Mouse (Mus musculus) adrenal gland, adult 2 months (tissue): ENCODE measurements around the gene Ddx60. TPM values are rescaled to one million over a fixed set of nuclear protein-coding genes. Genes with fewer than 3 reads are reported as not detected.

Experiments
- DNase-seq: peaks from one replicate; pipeline ENCODE4 v3.0.0; 2021
- polyA plus RNA-seq: library from polyadenylated mRNA; depleted of rRNA; stranded (reverse); fragments of >200 nt; gene quantifications from 2 replicates; pipeline ENCODE4 v1.2.3, GENCODE M21; 2012; rRNA removed
- total RNA-seq, 2 experiments: library from RNA; stranded (reverse); gene quantifications; 2 replicates each; pipeline ENCODE4 v1.2.3; 2021

The Ddx60 gene
- total and polyA plus RNA-seq, 3 experiments = 1.0 to 3.8 (median 3.1) TPM

DNA sequence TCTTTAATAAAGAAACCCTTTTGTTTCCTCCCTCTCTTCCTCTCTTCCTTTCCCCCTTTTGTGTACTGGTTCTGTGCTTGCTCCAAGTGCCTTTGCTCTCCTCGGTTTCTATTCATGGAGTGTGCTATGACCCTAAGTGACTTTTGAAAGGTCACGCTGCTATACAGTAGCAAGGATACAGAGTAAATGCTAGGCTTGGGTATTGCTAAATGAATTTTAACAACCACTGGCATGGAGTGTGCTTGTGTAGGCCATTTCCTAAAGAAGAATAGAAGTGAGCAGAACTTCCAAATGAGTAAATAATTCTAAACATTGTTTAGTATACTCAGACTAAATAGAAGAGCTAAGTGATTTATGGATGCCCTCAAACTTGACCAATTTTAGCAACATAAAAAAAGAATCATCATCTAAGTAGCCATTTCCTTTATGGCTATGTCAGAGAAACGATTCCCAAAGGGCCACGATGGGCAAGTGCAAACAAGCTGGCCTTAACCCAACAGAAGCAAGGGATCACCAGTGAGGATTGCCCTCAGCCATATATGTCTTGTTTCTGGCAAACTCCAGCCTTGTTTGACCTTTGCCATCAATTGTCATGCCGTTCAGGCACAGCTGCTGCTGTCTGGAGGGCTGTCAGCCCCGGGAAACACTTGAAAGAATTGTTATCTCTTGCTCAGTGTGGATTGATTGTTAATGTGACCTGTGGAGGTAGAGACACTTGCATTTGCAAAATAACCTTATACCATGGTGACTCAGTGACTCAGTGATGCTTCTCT lies 58.0 kb downstream of the Ddx60 start:
- peak; percentile 63 for DNase-seq

DNA sequence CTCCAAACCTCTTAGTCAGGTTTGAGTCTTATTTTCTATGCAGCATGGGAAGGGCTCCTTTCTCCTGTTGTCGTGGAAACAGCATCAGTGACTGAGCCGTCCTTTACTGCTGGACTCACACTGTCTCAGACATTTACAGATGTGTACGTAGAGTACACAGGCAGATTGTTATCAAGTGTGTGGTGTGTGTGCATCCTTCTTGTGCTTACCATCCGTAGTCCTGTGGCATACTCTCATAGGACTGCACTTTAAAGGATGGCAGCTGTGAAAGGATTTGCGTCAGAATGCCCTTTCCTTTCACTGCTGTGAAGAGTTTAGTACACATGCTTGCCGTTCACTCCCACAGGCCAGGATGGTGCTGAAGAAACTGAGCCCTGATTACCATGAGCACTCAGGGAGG lies 61.6 kb downstream of the Ddx60 start:
- no peak for DNase-seq

DNA sequence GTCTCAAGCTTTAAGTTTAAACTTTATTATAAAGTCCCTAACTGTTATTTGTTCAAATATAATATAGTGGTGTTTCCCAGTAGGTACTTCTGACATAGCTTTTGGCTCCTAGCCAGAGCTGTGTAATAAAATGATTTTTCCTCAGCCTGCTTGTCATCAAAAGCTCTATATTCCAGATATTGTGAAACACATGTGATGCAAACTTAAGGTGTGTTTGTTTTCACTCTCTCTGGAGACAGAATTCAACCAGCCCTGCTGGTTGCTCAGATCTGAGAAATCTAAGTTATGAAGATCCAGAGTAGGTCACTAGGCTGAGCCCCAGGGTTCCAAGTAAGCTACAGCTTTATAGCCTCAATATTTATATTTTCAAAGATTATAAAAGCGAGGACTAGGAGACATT lies 64.9 kb downstream of the Ddx60 start:
- DNase-seq = no peak

DNA sequence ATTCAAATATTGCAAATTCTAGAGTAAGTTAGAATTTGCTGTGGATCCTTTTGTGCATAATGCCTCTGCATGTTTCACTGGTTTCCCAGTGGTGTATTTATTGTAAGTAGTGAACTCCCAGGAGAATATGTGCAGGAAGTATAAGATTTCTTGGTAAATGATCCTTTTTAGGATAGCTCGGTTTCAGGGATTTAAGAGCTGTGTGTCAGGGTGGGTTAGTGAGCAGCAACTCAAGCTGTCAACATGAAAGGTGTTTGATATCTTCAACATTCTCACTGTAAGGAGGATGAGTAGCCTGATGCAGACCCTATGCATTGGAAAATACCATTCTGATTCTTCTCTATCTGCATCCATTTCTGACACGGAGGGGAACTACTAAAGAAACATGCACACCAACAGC lies 69.2 kb downstream of the Ddx60 start:
- DNase-seq = no peak

DNA sequence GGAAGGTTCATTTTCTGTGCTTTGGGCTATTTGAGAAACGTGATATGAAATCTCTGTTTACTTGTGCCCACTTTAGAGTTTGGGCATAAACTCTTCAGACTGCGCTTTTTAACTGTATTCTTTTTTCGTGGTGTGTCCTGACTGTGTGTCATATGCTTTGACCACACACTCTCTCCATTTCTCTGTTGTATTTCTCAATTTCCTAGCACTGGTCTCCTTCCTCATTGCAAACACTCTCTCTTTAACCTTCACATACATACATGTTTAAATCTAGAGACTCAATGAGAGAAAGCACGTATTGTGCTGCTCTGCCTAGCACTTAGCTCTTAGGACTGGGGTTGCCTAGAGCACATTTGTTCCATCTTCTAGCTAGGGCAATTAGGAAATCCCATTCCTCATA lies 86.3 kb downstream of the Ddx60 start:
- DNase-seq = no peak

DNA sequence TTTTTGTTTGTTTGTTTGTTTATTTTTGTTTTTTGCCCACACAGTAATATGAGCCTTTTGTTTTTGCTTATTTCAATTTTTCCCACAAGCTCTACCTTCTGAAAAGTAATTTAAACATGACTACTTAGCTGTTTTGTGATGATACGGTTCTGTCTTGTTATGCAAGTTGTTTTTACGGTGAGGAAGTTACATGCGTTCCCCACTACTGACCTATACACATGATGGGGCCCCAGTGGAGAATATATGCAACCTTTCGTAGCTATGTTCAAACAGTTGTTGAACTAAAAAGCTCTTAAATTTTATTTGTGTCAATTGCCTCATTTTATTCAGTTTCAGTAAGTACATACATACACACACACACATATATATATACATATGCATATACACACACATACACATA lies 86.7 kb downstream of the Ddx60 start:
- DNase-seq = no peak

DNA sequence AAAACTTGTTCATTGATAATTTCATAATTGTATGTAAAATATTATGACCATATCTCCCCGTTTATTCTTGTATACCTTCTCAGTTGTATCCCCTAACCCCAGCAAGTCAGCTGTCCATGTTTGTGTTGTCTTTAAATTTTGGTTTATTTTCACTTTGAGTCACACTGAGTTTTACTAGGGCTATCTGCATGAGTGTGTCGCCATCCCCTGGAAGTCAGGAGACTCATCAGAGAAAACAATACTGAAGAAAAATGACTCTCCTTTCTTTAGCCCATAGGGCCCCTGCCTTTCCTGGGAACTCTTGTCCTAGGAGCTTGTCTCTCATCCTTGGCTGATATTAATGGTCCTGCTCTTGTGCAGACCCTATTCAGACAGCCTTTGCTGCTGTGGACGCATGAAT lies 106.5 kb downstream of the Ddx60 start:
- no peak for DNase-seq

DNA sequence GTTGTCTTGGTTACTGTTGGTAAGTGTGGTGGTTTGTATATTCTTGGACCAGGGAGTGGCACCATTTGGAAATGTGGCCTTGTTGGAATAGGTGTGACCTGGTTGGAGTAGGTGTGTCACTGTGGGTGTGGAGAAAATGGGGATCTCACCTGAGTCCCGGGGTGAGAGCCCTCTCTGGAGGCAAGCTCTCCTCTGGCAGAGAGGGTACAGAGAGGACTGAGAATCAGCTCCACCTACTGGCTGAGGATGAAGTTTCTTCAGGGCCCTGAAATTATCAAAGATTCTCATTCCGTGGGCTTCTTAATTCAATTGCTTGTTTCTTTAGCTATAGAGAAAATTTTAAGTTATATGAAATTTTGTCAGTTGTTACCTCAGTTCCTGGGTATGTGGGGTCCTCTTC lies 118.9 kb downstream of the Ddx60 start:
- DNase-seq = peak; percentile 8

DNA sequence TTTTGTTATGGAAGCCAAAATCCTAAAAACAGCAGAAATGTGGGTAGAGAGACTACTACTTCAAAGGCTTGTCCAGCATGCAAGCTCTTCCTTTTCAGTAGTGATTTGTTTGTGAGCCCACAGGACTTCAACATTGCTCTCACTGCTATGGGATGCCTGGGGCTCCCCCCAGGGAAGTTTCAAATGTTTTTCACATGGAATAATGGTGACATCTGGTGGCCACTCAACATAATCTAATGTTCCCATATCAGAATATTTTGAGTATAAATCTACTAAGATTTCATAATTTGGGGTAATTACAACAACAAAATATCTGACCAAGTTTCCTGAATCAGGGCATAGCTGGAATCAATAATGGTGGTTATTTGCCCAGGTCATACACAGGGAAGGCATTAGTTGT lies 132.5 kb downstream of the Ddx60 start:
- no peak for DNase-seq

DNA sequence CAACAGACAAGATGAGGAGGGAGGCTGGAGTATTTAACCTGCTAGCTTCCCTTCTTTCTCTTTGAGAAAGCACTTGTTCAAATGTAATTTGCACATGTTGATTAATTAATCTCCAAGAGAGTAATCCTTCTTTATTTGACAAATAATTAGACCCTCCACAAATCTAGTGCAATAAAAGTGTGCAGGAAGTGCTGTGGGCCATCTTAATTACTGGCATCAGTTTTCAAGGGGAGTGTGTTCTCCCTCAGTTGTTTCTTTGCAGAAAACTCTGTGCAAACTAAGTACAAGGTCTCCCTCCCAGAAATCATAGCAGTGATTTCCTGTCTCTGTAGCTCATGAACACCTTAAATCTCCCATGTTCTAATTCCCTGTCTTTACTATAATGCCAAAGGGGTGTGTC lies 140.4 kb downstream of the Ddx60 start:
- DNase-seq = no peak

DNA sequence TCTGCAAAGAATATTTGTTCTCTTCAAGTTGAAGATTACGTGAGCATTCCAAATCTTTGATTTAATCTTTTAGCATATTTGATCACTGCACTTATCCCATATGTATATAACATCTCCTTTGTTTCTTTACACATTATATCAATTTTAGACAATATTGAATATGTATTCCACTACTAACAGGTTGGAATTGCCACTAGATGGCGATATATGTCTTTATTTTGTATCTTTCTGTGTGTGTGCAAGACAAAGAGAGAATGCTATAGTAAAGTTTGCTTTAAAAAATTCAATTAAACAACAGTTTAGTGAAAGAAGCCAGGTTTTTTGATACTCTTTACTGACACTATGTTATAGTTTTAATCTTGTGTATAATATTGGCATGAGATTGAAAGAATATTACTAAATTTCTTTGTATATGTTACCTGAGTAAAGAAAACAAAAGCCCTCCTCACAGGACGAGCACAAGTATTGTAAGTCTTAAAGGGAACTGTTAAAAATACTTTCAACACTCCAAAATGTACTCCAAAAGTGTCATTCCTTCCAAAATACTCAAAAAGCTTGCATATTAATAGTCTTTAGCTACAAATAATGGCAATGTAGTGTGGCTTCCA lies 152.4 kb downstream of the Ddx60 start:
- DNase-seq = no peak

DNA sequence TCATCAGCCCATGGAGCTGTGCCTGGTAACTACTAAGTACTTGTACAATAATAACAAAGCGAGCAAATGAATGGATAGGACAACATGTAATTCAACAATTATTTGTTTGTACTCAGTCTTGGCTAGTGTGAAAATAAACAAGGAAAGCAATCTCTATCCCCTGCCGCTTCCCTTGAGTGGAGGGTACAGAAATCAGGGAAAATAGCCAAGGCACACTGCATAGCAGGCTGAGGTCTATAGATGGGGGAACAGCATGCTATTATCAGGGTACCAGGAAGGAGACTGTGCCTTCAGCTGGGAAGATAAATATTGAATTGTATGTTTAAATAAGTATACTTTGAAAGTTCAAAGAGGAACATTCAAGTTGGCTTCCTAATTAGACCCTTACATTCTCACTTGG lies 153.9 kb downstream of the Ddx60 start:
- DNase-seq = no peak

Other genes with a start within 250 kb of the Ddx60 start
- 10 to 100 TPM; 30.5 to 40.6 TPM for gene Palld, start 25.4 kb upstream of the Ddx60 start, total RNA-seq
- gene Palld, start 25.4 kb upstream of the Ddx60 start, polyA plus RNA-seq = 35.8 and 42.9 TPM in 2 replicates
- not detected for gene Anxa10, start 195.1 kb downstream of the Ddx60 start, total RNA-seq
- not detected in 2 replicates for gene Anxa10, start 195.1 kb downstream of the Ddx60 start, polyA plus RNA-seq